Mouse (Mus musculus): ENCODE data around the gene Ddx52.

DNA sequence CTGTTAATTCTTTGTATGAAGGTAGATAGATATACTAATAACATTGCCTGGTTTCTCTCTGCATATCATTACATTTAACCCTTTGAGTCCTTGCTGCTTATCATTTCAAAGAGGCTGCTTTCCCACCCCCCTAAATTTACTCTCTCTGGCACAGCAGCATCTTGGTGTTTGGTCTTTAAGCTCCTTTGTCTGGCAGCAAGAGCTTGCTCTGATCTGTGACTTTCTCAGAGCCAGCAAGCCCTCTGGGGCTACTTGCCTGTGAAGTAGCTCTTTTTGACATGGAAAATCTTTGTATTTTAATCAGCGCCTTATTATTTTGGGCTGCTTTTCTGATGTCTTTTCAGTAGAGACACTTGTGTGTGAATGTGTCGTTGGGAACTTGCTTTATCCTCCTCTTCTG, 69.7 kb downstream of the Ddx52 start:
- TF ChIP-seq GATA1 (IDR thresholded peaks at IDR 0.05; ENCODE audit: low read length) (no peak), TAL1 (IDR thresholded peaks at IDR 0.05; ENCODE audit: low read length) (no peak)
